Mouse (Mus musculus): ENCODE data around the gene Krtdap.

Krtdap gene

GRCm38 (mm10) chr7:30840306-30840705 is 52.6 kb downstream of the Krtdap start:
- no peak for DNase-seq (ENCODE audit: low read depth)
